Mouse (Mus musculus) forelimb bud, embryonic 11.5 days (tissue): ENCODE measurements around the gene Ccser1.

ENCODE experiments used
- DNase-seq: peaks from one replicate; pipeline ENCODE4 v3.0.0-alpha.2; 2012; ENCODE audit warnings: low read depth, low spot score

Ccser1 gene

DNA sequence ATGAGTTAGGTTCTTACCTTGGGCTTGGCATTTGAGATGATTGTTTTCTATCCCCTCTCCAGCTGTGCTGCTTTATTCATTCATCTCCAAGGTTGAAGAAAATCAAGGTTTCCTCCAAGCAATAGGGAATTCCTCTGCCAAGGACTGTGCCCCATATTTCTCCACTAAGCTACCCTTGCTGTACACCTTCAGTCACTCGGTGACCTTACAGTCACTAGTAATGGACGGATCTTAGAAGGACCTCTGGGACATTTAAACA is 251.5 kb downstream of the Ccser1 start:
- no peak for DNase-seq

DNA sequence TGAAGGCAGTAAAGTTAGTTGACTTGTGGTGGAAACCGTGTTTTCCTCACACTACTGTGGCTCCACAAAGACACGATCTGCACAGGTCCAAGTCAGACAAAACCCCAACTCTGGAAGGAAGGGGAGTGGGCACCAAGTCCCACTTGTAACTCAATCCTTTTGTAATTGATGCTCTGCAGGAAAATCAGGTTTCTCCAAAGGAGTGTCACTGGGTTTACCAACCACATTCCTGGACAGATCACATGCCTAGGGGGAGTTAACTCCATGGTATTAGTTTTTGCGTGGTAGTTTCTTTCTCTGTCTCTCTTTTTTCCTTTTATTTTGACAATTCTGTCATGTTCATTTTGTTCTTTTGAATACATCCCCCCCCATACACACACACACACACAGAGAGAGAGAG is 252.0 kb downstream of the Ccser1 start:
- no peak for DNase-seq

DNA sequence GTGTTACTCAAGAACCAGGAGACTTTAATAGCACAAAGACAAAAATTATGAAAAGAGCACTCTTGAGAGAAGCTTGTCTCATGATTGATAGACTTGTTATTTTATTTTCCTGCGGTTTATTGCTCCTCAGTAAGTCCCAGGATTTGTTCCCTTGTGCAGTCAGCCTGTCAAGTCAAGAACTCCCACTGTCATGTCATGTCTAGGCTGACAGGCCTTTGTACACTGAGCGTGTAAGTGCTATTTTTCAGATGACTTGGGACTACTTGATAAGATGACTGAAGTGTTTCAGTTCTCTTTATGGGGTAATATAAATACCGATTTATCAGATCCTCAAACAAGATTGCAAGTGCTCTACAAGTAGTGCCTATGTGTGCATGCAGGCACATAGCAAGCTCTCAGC is 252.6 kb downstream of the Ccser1 start:
- no peak for DNase-seq

DNA sequence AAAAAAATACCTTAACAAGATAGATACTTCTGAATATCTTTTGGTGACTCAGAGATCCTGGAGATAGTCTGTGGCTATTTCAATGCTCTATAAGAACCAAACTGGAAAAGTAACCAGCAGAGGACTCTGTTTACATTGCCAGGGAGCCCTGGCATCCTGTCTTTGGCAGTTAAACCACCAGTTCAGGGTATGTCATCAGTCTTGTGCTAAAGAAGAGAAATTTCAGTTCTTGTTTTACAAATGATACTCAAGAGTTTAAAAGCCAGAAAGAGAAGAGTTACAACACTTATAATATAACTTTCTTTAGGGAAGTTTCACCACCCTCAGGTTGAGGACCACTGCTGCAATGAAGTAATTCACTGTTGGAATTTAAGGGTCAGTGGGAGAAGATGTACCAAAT is 258.0 kb downstream of the Ccser1 start:
- DNase-seq: no peak

DNA sequence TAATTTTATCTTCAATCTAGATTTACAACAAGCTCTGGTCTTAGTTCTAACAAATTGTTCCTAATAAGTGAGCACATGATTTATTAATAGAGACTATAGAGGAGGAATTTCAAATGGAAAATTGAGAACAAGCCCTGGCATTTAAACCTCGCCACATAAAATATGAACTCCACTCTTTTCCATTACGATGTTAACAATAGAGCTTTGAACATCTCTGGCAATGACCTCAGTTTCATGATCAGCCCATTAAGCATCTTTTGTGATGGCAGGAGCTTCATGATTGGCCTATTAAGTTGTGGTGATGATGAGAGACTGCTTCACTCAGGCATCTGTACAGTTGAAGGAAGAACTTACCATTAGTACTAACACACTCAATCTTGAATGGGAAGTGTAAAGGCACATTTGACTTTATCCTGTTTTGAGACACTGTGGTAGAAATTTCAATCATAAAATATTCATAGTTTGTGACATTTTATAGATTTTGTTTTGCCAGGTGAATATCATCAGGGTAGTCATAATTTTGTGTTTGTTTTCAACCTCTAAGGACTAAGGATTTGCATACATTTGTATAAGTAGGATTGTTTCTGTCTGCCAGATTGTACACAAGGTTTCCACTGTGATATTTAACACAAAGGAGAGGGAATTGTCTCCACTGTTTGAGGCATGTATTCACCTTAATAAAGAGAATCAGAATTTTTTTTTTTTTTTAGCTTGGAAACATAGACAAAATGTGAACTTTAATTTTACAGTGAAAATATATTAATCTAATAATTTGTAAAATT is 291.4 kb downstream of the Ccser1 start:
- no peak for DNase-seq

DNA sequence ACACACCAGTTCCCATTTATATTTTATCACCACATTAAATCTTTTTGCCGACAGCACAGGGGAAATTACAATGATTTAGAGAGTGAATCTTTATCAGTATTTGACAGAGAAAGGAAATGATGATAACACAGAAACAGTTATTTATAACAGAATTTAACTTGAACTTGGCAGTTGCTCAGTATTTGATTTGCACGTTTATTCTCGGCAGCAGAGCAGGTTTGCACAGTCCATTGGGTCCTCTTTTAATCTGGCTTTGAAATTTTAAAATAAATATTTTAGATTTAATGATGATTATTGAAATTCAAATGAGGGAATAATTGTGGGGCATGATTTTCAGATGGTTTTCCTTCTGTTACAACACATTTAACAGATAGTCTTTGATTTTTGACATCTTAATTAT is 305.2 kb downstream of the Ccser1 start:
- no peak for DNase-seq

DNA sequence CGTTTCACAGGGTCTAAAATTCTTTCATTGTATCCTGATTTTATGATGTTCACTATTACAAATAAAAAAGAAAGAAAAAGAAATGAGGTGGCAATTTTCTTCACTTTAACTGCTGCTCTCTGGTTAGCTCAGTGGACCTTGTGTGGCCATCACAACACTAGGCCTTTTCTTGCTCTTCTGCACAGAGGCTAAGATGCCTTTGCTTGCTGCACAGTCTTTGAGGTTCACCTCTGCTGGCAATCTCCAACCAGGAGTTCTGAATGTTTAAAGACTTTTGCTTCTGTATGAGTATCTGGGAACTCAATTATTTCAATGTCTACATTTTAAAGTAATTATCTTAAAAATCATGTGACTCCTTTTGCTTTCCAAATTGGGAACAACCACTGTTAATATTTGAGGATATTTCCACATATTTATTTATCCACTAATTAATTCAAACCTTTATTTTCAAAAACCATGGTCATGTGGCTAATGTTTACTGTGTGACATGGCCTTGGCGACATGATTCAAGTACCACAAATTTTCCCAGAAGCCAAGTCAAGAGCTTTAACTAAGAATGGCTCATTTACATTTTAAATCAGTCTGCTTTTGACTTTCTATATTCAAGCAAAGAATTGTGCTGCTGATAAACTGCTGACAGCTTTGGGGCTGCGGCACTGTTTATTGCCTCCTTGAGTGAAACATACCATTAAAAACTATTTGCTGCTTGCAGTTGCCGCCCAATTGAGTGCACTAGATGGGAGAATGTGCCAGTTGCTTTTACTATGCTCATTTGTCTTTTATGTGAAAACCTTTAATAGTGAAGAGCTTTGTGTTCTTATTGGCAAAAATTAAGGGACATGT is 312.1 kb downstream of the Ccser1 start:
- DNase-seq: peak; percentile 5

DNA sequence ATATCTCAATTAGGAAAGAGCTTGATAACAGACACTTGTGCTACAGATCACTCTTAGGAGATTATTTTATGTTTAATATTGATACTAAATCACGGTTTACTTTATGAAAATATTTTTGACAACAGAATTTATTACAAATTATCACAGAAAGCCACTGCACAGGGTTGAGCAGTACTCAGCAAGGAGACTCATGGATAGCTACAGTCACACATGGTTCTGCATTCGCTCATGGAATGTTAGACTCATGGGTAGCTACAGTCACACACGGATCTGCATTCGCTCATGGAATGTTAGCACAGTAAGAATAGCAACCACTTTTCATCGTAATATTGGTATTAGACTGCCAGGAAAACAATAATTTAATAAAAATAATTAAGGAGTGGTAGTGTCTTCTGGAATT is 313.3 kb downstream of the Ccser1 start:
- no peak for DNase-seq

DNA sequence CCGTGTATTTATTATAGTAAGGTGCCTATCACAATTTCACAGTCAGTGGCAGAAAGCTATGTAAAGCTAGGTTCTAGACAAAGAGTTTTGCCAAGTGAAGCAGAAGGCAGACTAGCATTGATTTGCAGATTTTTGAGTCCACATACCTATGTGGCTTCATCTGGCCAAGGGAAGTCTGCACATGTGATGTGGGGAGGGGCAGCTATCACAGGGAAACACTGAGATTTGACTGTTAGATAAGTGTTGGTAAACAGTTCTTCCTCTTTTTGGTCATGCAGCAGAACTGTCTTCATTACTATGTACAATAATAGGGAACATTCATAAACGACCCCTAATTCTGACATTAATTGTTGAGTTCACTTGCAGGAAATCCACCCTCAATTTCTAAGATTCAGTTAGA is 335.2 kb downstream of the Ccser1 start:
- DNase-seq: no peak

DNA sequence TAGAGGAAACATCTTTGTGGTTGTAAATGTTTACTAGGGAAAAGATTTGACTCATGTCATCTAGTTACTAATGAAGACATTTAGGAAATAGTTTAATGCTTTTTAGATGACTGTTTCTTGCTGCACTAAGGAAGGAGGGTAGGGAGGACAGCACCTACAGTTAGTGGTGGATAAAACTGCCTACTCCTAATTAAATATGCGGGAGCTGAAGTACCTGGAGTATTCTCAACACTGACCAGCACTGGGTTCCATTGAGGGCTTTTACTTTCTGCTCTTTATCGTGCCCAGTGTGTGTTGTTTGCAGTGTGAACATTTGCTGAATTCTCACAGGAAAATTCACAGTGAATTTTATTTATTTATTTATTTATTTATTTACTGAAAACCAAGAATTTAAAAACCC is 341.5 kb downstream of the Ccser1 start:
- DNase-seq: no peak

DNA sequence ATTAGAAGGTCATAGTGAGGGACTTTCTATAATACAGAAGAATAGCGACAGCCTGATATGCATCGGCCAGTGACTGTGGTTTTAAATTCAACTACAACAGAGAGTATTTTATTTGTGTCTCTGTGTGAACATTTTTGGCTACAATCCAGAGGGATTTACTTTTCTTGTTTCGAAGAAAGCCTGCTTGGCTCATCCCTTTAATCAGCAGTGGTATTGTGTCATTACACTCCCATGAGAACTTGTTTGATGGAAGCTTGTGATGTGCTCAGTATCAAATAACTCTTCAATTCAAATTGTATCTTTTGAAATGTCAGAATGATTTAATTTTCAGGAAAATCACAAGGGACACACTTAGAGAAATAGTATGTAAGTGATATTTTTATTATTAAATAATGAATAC is 342.0 kb downstream of the Ccser1 start:
- DNase-seq: no peak

DNA sequence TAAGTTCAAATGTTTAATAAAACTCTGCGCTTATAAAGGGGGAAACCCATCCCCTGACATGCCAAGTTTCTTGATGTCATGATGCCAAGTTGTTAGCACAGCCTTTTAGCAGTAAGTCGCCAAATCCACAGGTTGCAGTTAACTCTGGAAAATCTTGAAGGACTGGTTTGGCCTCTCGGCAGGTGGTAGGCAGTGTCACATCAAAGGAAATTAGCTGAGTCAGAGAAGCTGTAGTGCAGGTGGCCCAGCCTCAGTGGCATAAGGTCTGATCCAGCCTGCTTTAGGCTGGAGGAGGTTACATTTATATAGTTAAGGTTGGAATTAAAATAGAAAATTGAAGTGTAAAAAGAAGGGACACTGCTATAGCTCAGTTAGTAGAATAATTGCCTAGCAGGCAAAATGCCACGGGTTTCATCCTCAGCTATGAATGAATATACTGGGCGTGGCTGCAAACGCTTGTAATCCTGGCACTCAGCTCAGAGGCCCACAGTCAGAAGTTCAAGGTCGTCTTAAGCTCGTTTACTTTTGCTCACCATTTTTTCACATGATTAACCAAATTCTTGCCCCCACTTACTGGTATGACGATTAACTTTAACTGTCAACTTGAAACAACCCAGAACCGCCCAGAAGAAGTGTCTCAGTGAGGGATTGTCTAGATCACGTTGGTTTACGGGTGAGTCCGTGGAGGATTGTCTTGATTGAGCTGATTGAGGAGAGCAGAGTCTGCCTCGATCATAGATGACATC is 343.8 kb downstream of the Ccser1 start:
- peak; percentile 10 for DNase-seq

DNA sequence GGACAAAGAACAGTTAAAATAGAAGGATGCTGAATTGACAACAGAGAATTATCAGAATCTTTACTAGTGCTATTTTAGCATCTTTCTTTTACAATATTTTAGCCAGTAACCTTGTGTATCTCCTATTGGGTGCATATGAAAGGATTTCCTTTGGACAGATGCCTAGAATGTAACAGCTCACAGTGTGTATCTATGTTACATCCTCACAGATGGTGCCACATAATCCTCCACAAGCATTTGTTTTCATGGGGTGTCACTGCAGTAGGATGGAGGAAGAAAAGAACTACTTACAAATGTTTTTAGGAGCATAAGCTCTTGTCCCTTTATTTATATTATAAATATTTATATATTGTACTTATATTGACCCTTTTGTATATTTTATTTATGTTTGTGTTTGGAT is 360.6 kb downstream of the Ccser1 start:
- no peak for DNase-seq

DNA sequence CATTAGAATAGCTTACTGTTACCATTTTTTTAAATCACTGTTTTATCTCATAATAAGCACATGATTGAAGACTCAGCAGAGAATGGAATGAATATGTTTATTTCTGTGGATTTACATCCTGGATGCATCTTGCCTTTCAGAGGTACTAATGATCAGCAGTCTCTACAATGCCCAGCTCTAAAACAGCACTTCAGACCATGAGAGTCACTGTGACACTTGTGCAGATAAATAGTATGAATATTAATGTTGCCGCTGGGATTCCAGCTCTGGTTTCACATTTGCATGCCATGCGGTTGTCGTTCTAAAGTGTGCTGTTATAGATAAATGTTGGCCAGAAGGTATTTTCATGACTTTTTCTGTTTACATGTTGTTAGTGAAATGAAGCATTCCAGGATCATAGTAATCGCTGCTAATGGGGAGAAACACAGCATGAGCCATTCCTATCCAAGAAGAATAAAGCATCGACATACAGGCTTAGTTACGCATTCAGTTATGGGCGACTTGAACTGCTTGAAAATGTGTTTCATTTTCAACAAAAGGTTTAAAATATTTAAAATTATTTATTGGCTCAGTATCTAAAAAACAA is 363.4 kb downstream of the Ccser1 start:
- no peak for DNase-seq

DNA sequence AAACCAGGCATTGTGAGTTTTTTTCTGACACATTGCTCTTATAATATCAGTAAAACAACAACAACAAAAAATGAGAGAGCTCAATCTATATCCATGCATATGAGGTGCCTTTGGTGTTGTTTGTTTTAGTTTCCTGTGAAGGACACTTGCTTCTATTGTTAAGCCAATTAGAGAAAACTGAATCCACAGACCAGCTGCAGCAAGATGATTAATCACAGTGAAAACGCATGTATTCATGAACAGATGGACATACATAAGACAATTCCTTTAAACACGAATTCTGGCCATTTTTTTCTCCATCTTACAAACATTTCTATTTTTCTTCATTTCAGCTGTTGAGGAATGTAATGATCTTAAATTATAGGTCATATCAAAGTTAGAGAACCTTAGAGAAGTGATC is 387.4 kb downstream of the Ccser1 start:
- DNase-seq: no peak

DNA sequence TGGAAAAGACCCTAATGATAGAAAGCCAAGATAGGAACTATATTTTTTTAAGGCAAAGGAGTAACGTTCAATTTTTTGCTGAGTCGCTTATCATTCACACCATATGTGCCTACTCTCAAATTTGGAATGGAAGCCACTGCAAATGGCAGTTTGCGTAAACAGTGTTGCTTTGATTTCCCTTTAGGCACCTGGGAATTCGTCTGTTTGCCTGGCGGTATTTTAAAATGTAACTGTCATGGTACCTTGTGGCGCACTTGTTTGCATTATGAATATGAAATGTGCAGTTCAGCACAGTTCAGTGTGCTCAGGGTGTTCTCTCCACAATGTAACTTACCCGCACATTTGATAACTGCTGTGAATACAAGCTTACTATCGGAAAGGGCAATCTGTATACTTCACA is 387.8 kb downstream of the Ccser1 start:
- no peak for DNase-seq

DNA sequence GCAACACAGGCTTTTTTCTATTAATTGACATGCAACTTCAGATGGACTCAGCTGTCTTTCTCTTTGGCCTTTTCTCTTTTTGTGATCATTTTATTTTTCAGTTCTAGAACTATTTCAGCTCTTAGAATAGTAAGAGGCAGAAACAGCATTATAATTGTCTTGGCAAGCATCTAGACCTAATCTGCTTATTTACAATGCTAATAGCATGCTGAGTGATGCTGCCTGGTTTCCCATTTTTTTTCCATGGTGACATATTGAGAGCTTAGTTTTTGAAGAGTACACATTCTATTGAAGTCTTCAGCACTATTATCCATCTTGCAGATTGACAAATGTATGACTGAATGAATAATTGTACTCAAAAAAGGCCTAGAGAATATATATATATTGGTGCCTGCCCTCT is 401.6 kb downstream of the Ccser1 start:
- DNase-seq: no peak

DNA sequence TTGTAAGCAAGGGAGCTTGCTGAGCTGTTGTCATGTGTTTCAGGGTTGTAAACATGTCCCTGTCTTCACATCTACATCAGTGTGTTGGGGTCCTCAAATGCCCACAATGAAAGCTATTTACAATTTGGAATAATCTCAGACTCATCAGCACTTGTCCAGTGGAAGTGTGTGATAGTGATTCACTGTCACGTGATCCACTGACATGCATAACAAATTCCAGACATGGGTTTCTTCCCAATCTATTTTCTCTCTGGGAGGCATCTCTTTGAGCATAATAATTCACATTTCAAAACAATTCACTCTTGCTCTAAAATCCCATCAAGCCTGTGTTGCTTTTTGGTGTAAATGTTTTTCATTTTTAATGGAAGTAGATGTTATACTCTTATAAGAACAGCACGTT is 408.9 kb downstream of the Ccser1 start:
- DNase-seq: no peak

DNA sequence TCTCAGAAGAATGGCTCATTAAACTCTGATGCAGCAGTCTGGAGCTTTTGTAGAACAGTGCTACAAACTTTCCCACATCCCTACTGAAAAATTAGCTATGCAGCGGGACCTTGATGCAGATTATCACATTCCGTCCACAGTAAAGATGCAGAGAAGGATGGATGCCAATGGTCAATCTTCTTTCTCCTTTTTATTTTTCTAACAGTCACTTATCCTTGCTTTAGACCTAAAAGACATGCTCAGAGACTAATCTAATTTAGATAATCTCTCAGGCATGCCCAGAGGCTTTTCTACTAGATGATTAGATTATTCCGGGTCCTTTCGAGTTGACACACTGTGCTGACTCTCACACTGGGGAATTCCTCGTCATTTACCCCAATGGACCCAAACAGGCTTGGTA is 421.8 kb downstream of the Ccser1 start:
- no peak for DNase-seq

DNA sequence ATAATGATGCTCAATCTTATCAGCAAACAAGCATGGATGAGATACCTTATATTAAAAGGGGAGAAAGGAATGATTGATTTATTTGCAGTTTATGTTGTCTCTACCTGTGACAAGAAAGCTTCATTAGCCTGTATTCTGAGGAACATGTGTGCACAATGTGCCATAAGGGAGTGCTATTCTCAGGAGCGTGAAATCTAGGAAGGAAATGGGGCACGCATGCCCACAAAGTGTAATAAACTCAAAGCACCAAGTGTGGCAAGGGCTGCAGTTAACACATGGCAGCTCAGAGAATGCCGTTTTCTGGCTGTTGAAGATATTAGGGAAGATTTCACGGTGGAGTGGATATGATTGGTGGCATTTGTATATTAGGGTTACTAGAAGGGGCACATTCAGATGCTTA is 434.8 kb downstream of the Ccser1 start:
- peak; percentile 2 for DNase-seq

DNA sequence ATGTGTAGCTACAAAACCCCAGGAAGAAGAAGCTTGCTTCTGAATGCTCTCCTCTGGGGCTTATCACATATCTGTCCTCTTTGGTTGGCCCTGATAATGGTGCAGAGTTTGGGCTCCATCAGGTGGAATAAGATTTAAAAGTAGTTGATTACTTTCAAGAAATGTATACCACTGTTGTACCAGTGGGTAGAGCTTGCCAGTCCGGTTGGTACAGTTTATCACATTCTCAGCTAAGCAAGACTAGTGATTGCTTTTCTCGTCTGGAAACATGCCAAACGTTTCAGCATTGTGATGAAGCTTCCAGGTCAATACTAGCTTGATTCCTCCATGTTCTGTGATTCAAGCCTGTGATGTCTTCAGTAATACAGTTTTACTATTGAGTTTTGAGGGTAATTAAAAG is 441.6 kb downstream of the Ccser1 start:
- DNase-seq: no peak

DNA sequence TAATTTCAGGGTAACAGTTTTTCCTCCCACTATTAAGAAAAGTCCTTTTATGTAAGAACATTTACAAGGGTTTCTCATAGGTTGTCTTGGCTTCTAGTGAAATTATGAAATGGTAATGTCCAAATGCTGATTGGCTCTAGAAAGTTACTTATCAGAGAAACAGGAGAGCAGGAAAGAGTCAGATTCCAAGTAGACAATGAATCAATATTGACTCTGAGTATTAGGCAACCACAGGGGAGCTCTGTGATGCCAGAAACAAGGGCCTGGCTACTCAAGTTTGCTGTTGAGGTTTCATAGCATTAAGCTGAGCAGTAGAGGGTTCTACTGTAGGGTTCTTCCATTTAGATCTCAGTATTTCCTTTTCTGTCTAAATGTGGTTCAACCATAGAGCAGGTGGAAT is 481.3 kb downstream of the Ccser1 start:
- DNase-seq: no peak
